Mouse (Mus musculus) neural tube, postnatal 0 days (tissue): Measurements from ENCODE around the gene Gm13697. TPM values are rescaled to one million over a fixed set of nuclear protein-coding genes. Genes with fewer than 3 reads are reported as not detected.

Source experiments
- polyA plus RNA-seq: library from polyadenylated mRNA; unstranded; fragments of >200 nt; fragmentation: Nextera tagmentation; extraction: Ambion mirVana; gene quantifications from 2 replicates; pipeline ENCODE4 v1.2.1, GENCODE M21; 2015

Gm13697 gene
- polyA plus RNA-seq, result not detected in 2 replicates

GRCm38 (mm10) chr2:83984443-83984842 is at the start of gene Gm13697:
Gene Gm13697 (plus strand): TSS chr2:83984743.

GRCm38 (mm10) chr2:83940931-83941361 is 43.6 kb upstream of the Gm13697 start, which contains the start of gene Zswim2:
Gene Zswim2 (minus strand): TSS chr2:83941228.

GRCm38 (mm10) chr2:83955393-83955792 is 29.1 kb upstream of the Gm13697 start, which contains the start of gene Gm13698:
Gene Gm13698 (plus strand): TSS chr2:83955693.

GRCm38 (mm10) chr2:83961203-83961602 is 23.3 kb upstream of the Gm13697 start, which contains the start of gene Gm13693:
Gene Gm13693 (plus strand): TSS chr2:83961503.

GRCm38 (mm10) chr2:83967013-83967412 is 17.5 kb upstream of the Gm13697 start, which contains the start of gene Gm13695:
Gene Gm13695 (plus strand): TSS chr2:83967313.

GRCm38 (mm10) chr2:83972823-83973222 is 11.7 kb upstream of the Gm13697 start, which contains the start of gene Gm13696:
Gene Gm13696 (plus strand): TSS chr2:83973123.

GRCm38 (mm10) chr2:83978633-83979032 is 5.9 kb upstream of the Gm13697 start, which contains the start of gene Gm13694:
Gene Gm13694 (plus strand): TSS chr2:83978933.

GRCm38 (mm10) chr2:83990253-83990652 is 5.7 kb downstream of the Gm13697 start, which contains the start of gene Gm13691:
Gene Gm13691 (plus strand): TSS chr2:83990553.

Other genes starting within 250 kb of the Gm13697 start
- 75.7 and 78.6 TPM in 2 replicates for gene Fam171b, start 172.1 kb upstream of the Gm13697 start, polyA plus RNA-seq
- gene Zswim2, start 43.5 kb upstream of the Gm13697 start, polyA plus RNA-seq, result not detected in 2 replicates
- gene Gm13698, start 29.1 kb upstream of the Gm13697 start, polyA plus RNA-seq, result not detected in 2 replicates
- not detected in 2 replicates for gene Gm13693, start 23.2 kb upstream of the Gm13697 start, polyA plus RNA-seq
- not detected in 2 replicates for gene Gm13695, start 17.4 kb upstream of the Gm13697 start, polyA plus RNA-seq
- not detected in 2 replicates for gene Gm13696, start 11.6 kb upstream of the Gm13697 start, polyA plus RNA-seq
- gene Gm13694, start 5.8 kb upstream of the Gm13697 start, polyA plus RNA-seq, result not detected in 2 replicates
- gene Gm13691, start 5.8 kb downstream of the Gm13697 start, polyA plus RNA-seq, result not detected in 2 replicates